Mouse (Mus musculus): ENCODE measurements around the gene Tpbgl. TPM values are rescaled to one million over a fixed set of nuclear protein-coding genes. Genes with fewer than 3 reads are reported as not detected.

Gene Tpbgl
- polyA plus RNA-seq, 1 experiment from 2014 or later, result 3.2 TPM

DNA sequence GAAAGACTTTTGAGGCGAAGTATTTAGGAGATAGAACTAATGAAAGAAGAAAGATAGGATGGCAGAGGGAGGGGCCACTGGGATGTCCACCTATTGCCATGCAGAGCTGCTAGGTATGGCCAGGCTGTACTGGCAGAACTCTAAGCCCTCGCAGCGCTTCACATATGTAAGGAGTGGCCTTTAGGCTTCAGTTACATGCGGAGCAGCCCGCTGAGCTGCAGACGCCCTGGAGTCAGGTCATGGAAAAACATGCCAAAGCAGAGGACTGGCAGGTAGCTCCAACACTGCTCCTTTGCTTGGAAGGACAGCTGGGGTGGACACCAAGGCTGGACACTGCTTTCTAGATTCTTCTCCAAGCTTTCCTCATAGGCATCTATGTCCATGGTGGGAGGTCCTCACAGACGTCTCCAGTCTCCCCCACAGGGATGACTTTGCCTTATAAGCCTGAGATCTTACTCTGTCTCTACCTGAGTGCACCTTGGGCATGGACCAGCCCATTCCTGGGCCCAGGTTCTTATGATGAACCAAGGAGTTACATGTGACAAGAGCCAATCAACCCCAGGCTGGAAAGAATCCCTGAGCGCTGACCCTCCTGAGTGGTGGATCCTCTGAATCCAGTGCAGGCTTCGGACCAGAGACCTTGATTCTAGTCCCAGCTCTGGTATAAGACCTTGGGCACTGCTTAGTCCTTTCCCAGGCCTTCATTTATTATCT is 36.8 kb upstream of the Tpbgl start:
- ATAC-seq (ENCODE audit: low FRiP score), result no peak
- WGBS, result 90% methylated on average over 9 of the region's 9 CpGs
- H3K4me2 ChIP-seq, result no peak overlapping the region
- no peak overlapping the region for H3K27ac ChIP-seq (replicated peaks)
- no peaks in the 10 kb centered on the region for H3K36me3 ChIP-seq
- H3K27me3 ChIP-seq (replicated peaks), result peaks cover 3% of the 10 kb centered on the region; the same call in 1 of the 2 replicates
- H3K9me3 ChIP-seq (replicated peaks), result no peaks in the 10 kb centered on the region
- peaks cover 12% of the 10 kb centered on the region for H3K4me1 ChIP-seq
- no peak overlapping the region for H3K4me3 ChIP-seq (replicated peaks)
- H3K9ac ChIP-seq (replicated peaks), result no peak overlapping the region

GRCm38 (mm10) chr7:99662311-99662710 is 35.4 kb upstream of the Tpbgl start:
- Histone ChIP-seq H3K4me2 (no peak overlapping the region), H3K4me3 (replicated peaks) (no peak overlapping the region), H3K9me3 (replicated peaks) (no peaks in the 10 kb centered on the region), H3K27me3 (replicated peaks) (peaks cover 3% of the 10 kb centered on the region; the same call in 1 of the 2 replicates), H3K36me3 (no peaks in the 10 kb centered on the region), H3K9ac (replicated peaks) (no peak overlapping the region), H3K27ac (replicated peaks) (no peak overlapping the region), H3K4me1 (peaks cover 7% of the 10 kb centered on the region)
- ATAC-seq (ENCODE audit: low FRiP score), result no peak
- WGBS, result 86% methylated on average over 2 of the region's 2 CpGs

DNA sequence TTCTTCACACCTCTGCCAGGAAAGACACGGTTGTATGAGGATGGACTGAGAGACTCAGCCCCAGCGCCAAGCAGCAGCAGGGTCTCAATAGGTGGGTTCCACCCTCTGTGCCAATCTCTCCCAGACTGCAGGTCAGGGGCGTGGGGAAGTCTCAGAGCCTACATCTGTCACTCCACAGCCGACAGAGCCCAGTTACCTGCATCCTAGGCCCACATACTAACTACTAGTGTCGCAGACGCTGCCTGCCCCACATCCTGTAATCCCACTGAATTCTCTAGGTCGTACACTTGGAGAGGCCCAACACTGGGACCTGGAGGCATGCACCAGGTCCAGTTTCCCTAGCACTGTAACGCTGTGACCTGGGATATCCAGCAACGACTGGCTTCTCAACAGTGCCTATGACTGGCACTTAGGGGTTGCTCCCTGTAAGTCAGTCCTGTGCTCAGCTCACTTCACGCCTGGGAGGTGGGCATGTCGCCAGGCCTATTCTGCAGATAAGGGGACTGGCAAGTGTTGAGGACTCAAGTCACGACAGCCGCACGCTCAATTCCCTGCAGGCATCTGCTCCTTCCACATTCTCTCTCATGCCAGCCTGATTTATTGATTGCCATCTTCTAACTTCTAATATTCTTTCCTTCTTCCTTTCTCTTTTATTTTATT is 34.8 kb upstream of the Tpbgl start:
- H3K36me3 ChIP-seq, result no peaks in the 10 kb centered on the region
- H3K27ac ChIP-seq (replicated peaks), result no peak overlapping the region
- 71% methylated on average over 14 of the region's 14 CpGs for WGBS
- H3K4me2 ChIP-seq, result no peak overlapping the region
- peaks cover 7% of the 10 kb centered on the region for H3K4me1 ChIP-seq
- no peak for ATAC-seq (ENCODE audit: low FRiP score)
- H3K9ac ChIP-seq (replicated peaks), result no peak overlapping the region
- H3K9me3 ChIP-seq (replicated peaks), result no peaks in the 10 kb centered on the region
- no peak overlapping the region for H3K4me3 ChIP-seq (replicated peaks)
- H3K27me3 ChIP-seq (replicated peaks), result peaks cover 3% of the 10 kb centered on the region; the same call in 1 of the 2 replicates

- no peaks in the 10 kb centered on the region for H3K9me3 ChIP-seq (replicated peaks)
- WGBS, result 92% methylated on average over 9 of the region's 9 CpGs
- H3K4me3 ChIP-seq (replicated peaks), result no peak overlapping the region
- H3K9ac ChIP-seq (replicated peaks), result no peak overlapping the region
- H3K27ac ChIP-seq (replicated peaks), result no peak overlapping the region
- no peak overlapping the region for H3K4me2 ChIP-seq
- H3K36me3 ChIP-seq, result no peaks in the 10 kb centered on the region
- peaks cover 7% of the 10 kb centered on the region for H3K4me1 ChIP-seq
- no peak for ATAC-seq (ENCODE audit: low FRiP score)
- H3K27me3 ChIP-seq (replicated peaks), result peaks cover 3% of the 10 kb centered on the region; the same call in 1 of the 2 replicates
These were observed 34.2 kb upstream of the Tpbgl start for GRCm38 (mm10) chr7:99661071-99661470.

DNA sequence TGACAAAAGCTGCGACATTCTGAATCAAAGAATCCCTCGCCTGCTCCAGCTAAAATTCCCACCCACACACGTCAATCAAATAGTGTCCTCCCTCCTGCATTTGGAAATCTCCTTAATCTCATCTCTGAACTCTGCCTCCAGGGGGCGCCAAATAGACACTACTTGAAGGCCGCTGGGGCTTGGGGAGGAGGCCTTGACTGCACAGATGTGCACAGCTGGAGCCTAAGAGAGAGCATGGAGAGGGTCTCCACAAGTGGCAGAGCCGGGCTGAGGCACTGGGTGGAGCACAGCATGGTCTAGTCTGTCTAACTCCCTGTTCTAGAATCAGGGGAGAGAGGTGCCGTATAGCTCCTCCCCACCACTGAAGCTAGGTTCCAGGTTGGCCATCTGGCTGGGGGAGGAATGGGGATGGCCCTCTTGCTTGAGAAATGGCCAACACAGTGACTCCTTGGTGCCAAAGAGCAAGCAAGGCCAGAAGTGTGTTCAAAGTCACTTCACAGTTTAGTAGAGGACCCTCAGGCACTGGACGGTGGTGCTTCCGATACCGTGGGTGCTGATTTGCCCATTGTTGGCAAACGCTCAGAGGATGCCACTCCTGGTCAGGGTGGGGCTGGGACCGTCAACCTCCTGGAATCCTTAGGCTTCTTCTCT is 32.6 kb upstream of the Tpbgl start:
- no peak overlapping the region for H3K4me2 ChIP-seq
- no peak for ATAC-seq (ENCODE audit: low FRiP score)
- no peaks in the 10 kb centered on the region for H3K36me3 ChIP-seq
- peaks cover 3% of the 10 kb centered on the region; the same call in 1 of the 2 replicates for H3K27me3 ChIP-seq (replicated peaks)
- peaks cover 3% of the 10 kb centered on the region for H3K4me1 ChIP-seq
- no peak overlapping the region for H3K27ac ChIP-seq (replicated peaks)
- H3K4me3 ChIP-seq (replicated peaks), result no peak overlapping the region
- H3K9ac ChIP-seq (replicated peaks), result no peak overlapping the region
- H3K9me3 ChIP-seq (replicated peaks), result no peaks in the 10 kb centered on the region
- WGBS, result 49% methylated on average over 12 of the region's 12 CpGs

- Histone ChIP-seq H3K27ac (replicated peaks) (no peak overlapping the region), H3K27me3 (replicated peaks) (no peaks in the 10 kb centered on the region), H3K9me3 (replicated peaks) (no peaks in the 10 kb centered on the region), H3K36me3 (no peaks in the 10 kb centered on the region), H3K4me1 (peaks cover 18% of the 10 kb centered on the region), H3K4me3 (replicated peaks) (no peak overlapping the region), H3K4me2 (no peak overlapping the region), H3K9ac (replicated peaks) (no peak overlapping the region)
- WGBS, result 85% methylated on average over 11 of the region's 11 CpGs
- no peak for ATAC-seq (ENCODE audit: low FRiP score)
These were observed 27.3 kb upstream of the Tpbgl start for GRCm38 (mm10) chr7:99654244-99654643.

- Histone ChIP-seq H3K27ac (replicated peaks) (no peak overlapping the region), H3K9ac (replicated peaks) (no peak overlapping the region), H3K27me3 (replicated peaks) (no peaks in the 10 kb centered on the region), H3K36me3 (no peaks in the 10 kb centered on the region), H3K4me1 (peaks cover 23% of the 10 kb centered on the region), H3K4me3 (replicated peaks) (no peak overlapping the region), H3K9me3 (replicated peaks) (no peaks in the 10 kb centered on the region), H3K4me2 (no peak overlapping the region)
- no peak for ATAC-seq (ENCODE audit: low FRiP score)
- WGBS, result 27% methylated on average over 4 of the region's 4 CpGs
These were observed 22.7 kb upstream of the Tpbgl start for GRCm38 (mm10) chr7:99649585-99649984.

- Histone ChIP-seq H3K27ac (replicated peaks) (no peak overlapping the region), H3K9me3 (replicated peaks) (no peaks in the 10 kb centered on the region), H3K36me3 (no peaks in the 10 kb centered on the region), H3K4me3 (replicated peaks) (no peak overlapping the region), H3K4me2 (no peak overlapping the region), H3K27me3 (replicated peaks) (no peaks in the 10 kb centered on the region), H3K9ac (replicated peaks) (no peak overlapping the region), H3K4me1 (peaks cover 23% of the 10 kb centered on the region)
- ATAC-seq (ENCODE audit: low FRiP score), result no peak
- WGBS, result 6% methylated on average over 6 of the region's 6 CpGs
These were observed 21.7 kb upstream of the Tpbgl start for GRCm38 (mm10) chr7:99648623-99649022.

DNA sequence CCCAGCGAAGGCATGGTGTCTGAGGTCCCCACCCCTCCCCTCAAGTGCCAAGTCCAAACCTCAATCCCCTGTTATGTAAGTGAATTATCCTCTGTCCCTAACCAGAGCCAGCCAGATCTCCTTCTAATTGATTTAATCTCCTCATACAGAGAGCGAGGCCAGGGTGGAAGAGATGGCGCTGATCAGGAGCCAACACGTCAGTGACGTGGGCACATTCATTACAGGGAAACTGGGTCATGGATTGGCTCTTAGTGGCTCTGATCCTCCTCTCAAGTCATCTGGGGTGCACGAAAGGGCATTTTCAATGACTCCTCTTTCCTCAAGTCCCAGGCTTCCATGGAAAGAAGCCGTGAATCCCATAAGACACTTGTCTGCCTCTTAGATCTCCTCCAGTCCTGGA is 17.8 kb upstream of the Tpbgl start:
- WGBS, result 76% methylated on average over 7 of the region's 7 CpGs
- Histone ChIP-seq H3K4me3 (replicated peaks) (no peak overlapping the region), H3K36me3 (no peaks in the 10 kb centered on the region), H3K4me2 (no peak overlapping the region), H3K4me1 (peaks cover 10% of the 10 kb centered on the region; the same call in 1 of the 2 replicates), H3K27me3 (replicated peaks) (no peaks in the 10 kb centered on the region), H3K9ac (replicated peaks) (no peak overlapping the region), H3K9me3 (replicated peaks) (no peaks in the 10 kb centered on the region), H3K27ac (replicated peaks) (no peak overlapping the region)
- ATAC-seq (ENCODE audit: low FRiP score), result no peak

GRCm38 (mm10) chr7:99642078-99642477 is 15.2 kb upstream of the Tpbgl start:
- Histone ChIP-seq H3K4me1 (no peaks in the 10 kb centered on the region), H3K36me3 (no peaks in the 10 kb centered on the region), H3K4me3 (replicated peaks) (no peak overlapping the region), H3K4me2 (no peak overlapping the region), H3K9ac (replicated peaks) (no peak overlapping the region), H3K27ac (replicated peaks) (no peak overlapping the region), H3K27me3 (replicated peaks) (no peaks in the 10 kb centered on the region), H3K9me3 (replicated peaks) (no peaks in the 10 kb centered on the region)
- ATAC-seq (ENCODE audit: low FRiP score), result no peak
- WGBS, result 70% methylated on average over 3 of the region's 3 CpGs

- Histone ChIP-seq H3K4me1 (no peaks in the 10 kb centered on the region), H3K4me3 (replicated peaks) (no peak overlapping the region), H3K4me2 (no peak overlapping the region), H3K9ac (replicated peaks) (no peak overlapping the region), H3K36me3 (no peaks in the 10 kb centered on the region), H3K9me3 (replicated peaks) (no peaks in the 10 kb centered on the region), H3K27me3 (replicated peaks) (no peaks in the 10 kb centered on the region), H3K27ac (replicated peaks) (no peak overlapping the region)
- WGBS, result 51% methylated on average over 4 of the region's 4 CpGs
- ATAC-seq (ENCODE audit: low FRiP score), result no peak
These were observed 14.3 kb upstream of the Tpbgl start for GRCm38 (mm10) chr7:99641245-99641644.
